In the genomic region with DNA sequence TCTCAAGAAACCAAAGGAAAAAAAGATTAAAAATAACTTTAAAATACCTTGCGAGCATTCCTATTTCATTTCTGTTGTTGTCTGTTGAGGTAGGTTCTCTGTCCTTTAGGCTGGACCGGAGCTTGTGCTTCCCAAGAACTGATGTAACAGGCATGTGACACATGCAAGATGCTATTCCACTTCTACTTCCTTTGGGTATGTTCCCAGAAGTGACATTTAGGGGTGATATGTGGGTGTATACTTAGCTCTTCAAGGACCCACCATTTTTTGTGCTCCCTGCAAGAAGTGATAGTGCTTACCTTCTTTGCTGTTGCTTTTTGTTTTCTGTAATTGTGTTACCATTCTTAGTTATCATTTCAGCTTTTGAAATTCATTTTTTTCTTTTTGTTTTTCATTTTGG, we compare ENCODE assay signal across 16 mouse cellular contexts.
"Had no signal": no experiment of that assay in that cellular context is flagged by ENCODE, and none has a peak within 500 bp of the region (broad histone marks: within the 10 kb centered on the region; RNA-seq: fewer than 3 reads in every experiment).

No protein-coding gene starts in this region.

- H3K4me3 ChIP-seq: neural tube, embryonic 13.5 days; neural tube, embryonic 15.5 days; stomach, embryonic 15.5 days had no signal

- H3K36me3 ChIP-seq: neural tube, embryonic 13.5 days; neural tube, embryonic 15.5 days; stomach, embryonic 15.5 days had no signal

- DNase-seq: retina, postnatal 1 day; right cerebral cortex, adult 18-20 months; right cerebral cortex, postnatal 14 days; right cerebral cortex, postnatal 25 days; right cerebral cortex, postnatal 4 days; spleen, adult 18-20 months; thymus, adult 18-20 months; thymus, adult 2 months; thymus, postnatal 14 days; thymus, postnatal 25 days; thymus, postnatal 36 days; thymus, postnatal 4 days had no signal

- H3K9ac ChIP-seq: neural tube, embryonic 13.5 days; neural tube, embryonic 15.5 days; stomach, embryonic 15.5 days had no signal

- H3K9me3 ChIP-seq: neural tube, embryonic 13.5 days; neural tube, embryonic 15.5 days; stomach, embryonic 15.5 days had no signal

- H3K4me1 ChIP-seq: neural tube, embryonic 13.5 days; neural tube, embryonic 15.5 days; stomach, embryonic 15.5 days had no signal

- H3K27ac ChIP-seq: neural tube, embryonic 13.5 days; neural tube, embryonic 15.5 days; stomach, embryonic 15.5 days; stomach, postnatal 0 days had no signal

- H3K4me2 ChIP-seq: neural tube, embryonic 13.5 days; neural tube, embryonic 15.5 days; stomach, embryonic 15.5 days had no signal

- H3K27me3 ChIP-seq: neural tube, embryonic 13.5 days; neural tube, embryonic 15.5 days; stomach, embryonic 15.5 days had no signal
